Mouse (Mus musculus) cerebellum, adult 2 months (tissue): ENCODE data around the gene B4galt3. TPM values are rescaled to one million over a fixed set of nuclear protein-coding genes. Genes with fewer than 3 reads are reported as not detected.
A peak's percentile ranks its signal among the peaks of the same experiment; 100 is the strongest.

Experiments
- DNase-seq, 2 experiments: peaks; one replicate each; pipeline ENCODE4 v3.0.0; 2021
- H3K27ac ChIP-seq: fragments of 200-500 bp; 2 replicates; pipeline ENCODE4 v1.5.1; 2012; ENCODE audit warnings: low read length, control low read depth, inconsistent platforms; ENCODE audit not compliant: insufficient read depth
- H3K27me3 ChIP-seq: fragments of 200-500 bp; 2 replicates; pipeline ENCODE4 v1.6.1; 2012; ENCODE audit warnings: inconsistent platforms, mild to moderate bottlenecking, low read length, moderate library complexity; ENCODE audit not compliant: control insufficient read depth, insufficient read depth
- H3K4me1 ChIP-seq: fragments of 200-500 bp; 2 replicates; pipeline ENCODE4 v1.6.1; 2011; ENCODE audit warnings: low read length; ENCODE audit not compliant: control insufficient read depth, insufficient read depth
- H3K4me3 ChIP-seq: fragments of 200-500 bp; replicated peaks from 2 replicates; pipeline ENCODE3; 2011; ENCODE audit warnings: mild to moderate bottlenecking, low read depth, low read length, control low read depth; ENCODE audit not compliant: insufficient read depth
- CTCF ChIP-seq: fragments of 200-500 bp; IDR thresholded peaks from 2 replicates; pipeline ENCODE4 v1.5.1; 2011; ENCODE audit warnings: low read depth, mild to moderate bottlenecking, control low read depth, low read length, moderate library complexity, borderline replicate concordance; ENCODE audit not compliant: insufficient read depth
- POLR2A ChIP-seq: fragments of 200-500 bp; IDR thresholded peaks from 2 replicates; pipeline ENCODE4 v1.6.1; 2011; ENCODE audit warnings: low read length, control low read depth, borderline replicate concordance; ENCODE audit not compliant: insufficient read depth
- WGBS: fragments of 180-500 bp; shearing (Covaris S2); methylation state at CpG from one replicate; pipeline ENCODE4 v1.1.7; 2018; 5-methylcytosine and 5-hydroxymethylcytosine counted together
- polyA plus RNA-seq: library from polyadenylated mRNA; depleted of rRNA; stranded (reverse); fragments of >200 nt; gene quantifications from 2 replicates; pipeline ENCODE4 v1.2.3, GENCODE M21; 2012

Gene B4galt3
- polyA plus RNA-seq, 1 experiment: 69.6 TPM

DNA sequence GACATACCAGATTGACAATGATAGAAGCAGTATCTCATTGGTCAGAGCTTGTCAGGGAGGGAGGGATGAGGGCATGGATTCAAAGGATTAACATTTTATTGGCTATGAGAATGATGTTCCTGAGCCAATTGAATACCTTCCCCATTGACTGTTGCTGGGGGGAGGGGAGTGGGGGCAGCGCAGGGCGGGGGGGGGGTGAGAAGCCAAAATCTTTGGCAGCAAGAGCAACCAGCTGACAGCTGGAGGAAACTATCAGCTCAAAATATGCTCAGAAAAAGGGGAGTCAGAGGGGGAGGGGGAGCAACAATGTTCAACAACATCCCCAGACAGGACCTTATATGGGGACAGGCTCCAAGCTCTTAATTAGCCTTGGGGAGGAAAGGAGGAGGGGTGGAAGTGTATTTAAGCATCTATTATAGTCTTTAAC is 6.9 kb upstream of the B4galt3 start:
- TF ChIP-seq CTCF: no peak
- no peak for TF ChIP-seq POLR2A
- 0% methylated on average over 2 of the region's 2 CpGs for WGBS
- Histone ChIP-seq H3K27ac (no peak overlapping the region), H3K4me3 (no peak overlapping the region), H3K4me1 (peaks cover 4% of the 10 kb centered on the region; the same call in 1 of the 2 replicates), H3K27me3 (no peaks in the 10 kb centered on the region)
- peak in 1 of 2 experiments; percentile 63 for DNase-seq

DNA sequence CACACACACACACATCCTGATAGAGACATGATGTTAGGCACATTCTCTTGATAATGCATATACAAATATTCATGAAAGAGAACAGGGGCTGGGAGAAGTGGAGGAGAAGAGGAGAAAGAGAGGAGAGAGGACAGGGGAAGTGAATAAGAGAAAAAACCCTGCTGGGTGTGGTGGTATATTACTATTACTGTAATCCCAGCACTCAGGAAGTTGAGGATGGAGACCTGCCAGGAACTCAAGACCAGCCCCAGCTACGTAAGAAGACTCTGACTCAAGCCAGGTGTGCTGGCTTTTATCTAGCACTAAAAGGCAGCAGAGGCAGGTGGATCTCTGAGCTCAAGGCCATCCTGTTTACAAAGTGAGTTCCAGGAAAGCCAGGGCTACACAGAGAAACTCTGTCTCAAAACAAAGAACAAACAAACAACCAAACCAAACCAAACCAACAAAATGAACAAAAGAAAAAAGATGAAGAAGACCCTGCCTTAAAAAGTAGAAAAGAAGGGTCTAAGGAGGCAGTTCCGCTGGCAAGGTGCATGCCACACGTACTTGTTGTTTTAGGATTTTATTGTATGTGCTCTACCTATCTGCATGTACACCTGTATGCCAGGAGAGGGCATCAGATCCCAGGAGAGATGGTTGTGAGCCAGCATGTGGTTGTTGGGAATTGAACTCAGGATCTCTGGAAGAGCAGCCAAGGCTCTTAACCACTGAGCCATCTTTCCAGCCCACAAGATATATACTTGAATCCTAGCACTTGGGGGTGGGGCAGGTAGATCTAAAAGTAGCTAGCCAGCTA is 6.3 kb upstream of the B4galt3 start:
- TF ChIP-seq POLR2A (no peak), CTCF (no peak)
- Histone ChIP-seq H3K27ac (no peak overlapping the region), H3K27me3 (no peaks in the 10 kb centered on the region), H3K4me3 (no peak overlapping the region), H3K4me1 (peaks cover 4% of the 10 kb centered on the region; the same call in 1 of the 2 replicates)
- no peak for DNase-seq
- WGBS: 65% methylated on average over 3 of the region's 3 CpGs

DNA sequence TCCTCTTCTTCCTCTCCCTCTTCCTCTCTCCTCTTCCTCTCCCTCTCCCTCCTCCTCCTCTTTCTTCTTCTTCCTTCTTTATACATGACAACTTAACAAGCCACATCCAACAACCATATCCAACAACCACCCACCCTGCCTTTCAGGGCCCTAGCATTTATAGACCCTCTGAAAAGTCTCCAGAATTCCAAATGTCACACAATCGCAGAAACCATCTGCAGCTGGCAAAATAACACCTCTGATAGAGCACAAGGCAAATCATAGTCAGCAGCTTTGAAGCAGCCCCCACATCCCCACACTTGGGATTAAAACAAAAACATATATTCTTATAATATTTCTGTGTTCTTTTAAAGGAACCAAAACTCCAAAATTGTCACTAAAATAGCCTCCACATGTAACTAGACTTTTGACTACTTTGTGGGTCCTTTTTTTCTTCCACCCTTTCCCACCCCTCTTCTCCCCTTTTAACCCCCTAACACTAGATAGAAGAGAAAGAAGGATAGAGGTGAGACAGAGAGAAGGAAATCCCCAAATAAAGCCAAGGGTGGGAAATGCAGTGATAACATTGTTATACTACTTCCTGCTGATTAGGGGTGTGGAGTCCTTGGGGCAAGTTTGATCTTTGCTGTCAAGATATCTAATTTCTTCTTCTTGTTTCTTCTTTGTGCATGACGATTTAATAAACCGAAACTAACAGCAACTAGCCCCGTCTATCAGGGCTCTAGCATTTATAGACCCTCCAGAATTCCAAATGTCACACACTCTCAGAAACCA is 4.0 kb upstream of the B4galt3 start:
- Histone ChIP-seq H3K4me1 (peaks cover 4% of the 10 kb centered on the region; the same call in 1 of the 2 replicates), H3K27me3 (no peaks in the 10 kb centered on the region), H3K27ac (no peak overlapping the region), H3K4me3 (no peak overlapping the region)
- no peak for DNase-seq
- TF ChIP-seq POLR2A (no peak), CTCF (no peak)
- WGBS: 61% methylated on average over 4 of the region's 4 CpGs

DNA sequence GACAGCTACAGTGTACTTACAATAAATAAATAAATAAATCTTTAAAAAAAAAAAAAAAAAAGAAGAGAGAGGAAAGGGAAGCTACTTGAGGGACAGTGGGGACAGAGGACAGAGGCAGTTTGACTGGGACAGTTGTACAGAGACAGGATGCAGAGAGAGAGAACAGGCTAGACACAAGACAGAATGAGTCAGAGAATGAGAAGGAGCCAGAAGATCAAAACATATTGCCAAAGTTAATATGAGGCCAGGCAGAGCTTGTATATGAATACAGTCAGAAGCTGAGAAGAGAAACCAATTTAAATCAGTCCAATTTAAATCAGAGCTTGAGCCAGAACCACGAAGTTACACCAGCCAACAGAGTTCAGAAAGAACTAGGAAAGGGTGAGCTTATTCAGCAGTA is 1.8 kb upstream of the B4galt3 start:
- no peaks in the 10 kb centered on the region for H3K4me1 ChIP-seq
- H3K4me3 ChIP-seq: no peak overlapping the region
- no peak overlapping the region for H3K27ac ChIP-seq
- 63% methylated on average over 1 of the region's 1 CpGs for WGBS
- no peaks in the 10 kb centered on the region for H3K27me3 ChIP-seq
- TF ChIP-seq POLR2A (no peak), CTCF (no peak)
- DNase-seq: no peak

DNA sequence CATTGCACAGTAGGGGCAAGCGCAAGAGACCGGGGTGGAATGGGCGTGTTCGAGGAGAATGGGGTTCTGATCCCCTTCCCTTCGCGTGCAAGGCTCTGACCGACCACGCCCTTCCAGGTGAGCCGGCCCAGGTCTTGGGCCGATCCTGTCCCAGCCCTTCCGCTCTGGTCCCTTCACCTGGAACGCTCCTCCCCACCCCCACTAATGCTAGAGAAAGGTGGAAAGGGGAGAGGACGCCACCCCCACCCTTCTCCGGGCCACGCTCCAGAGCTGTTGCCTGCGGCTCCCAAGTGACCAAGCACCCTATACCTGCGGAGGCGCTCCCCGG is 409 bp downstream of the B4galt3 start:
- Histone ChIP-seq H3K27ac (peak overlapping the region; percentile 15; the same call in 1 of the 2 replicates), H3K4me3 (peak overlapping the region; percentile 71), H3K4me1 (no peaks in the 10 kb centered on the region), H3K27me3 (no peaks in the 10 kb centered on the region)
- TF ChIP-seq CTCF (no peak), POLR2A (no peak)
- 0% methylated on average over 19 of the region's 19 CpGs for WGBS
- DNase-seq: peak in 1 of 2 experiments; percentile 61

DNA sequence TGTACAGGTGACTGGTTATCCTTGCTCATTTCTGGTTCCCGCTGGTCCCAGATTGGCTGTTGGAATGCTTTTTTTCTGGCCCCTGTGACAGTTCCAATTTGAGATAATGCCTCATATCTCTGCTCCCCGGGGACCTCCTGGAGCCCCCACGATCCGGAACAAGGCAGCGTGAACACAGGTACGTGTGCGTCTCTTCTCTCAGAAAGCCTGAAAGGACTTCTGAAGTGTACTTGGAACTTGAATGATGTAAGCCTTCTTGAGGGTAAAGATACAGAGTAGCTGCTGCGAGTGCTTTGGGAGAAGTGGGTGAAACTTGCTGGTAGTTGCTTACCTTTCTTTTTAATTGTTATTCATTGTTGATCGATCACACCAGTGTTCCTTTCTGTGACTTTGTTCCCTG is 1.1 kb downstream of the B4galt3 start:
- no peak overlapping the region for H3K27ac ChIP-seq

DNA sequence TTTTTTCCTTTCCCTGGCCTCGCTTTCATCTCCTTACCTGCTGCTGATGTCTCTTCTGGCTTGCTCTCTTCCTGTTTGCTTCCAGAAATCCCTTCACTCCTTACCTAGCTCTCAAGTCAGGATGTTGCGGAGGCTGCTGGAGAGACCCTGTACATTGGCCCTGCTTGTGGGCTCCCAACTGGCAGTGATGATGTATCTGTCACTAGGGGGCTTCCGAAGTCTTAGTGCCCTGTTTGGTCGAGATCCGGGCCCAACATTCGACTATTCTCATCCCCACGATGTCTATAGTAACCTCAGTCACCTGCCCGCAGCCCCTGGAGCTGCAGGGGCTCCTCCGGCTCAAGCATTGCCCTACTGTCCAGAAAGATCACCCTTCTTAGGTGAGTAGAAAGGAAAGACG is 1.5 kb downstream of the B4galt3 start:
- H3K4me3 ChIP-seq: no peak overlapping the region
- WGBS: 54% methylated on average over 10 of the region's 10 CpGs
- H3K27me3 ChIP-seq: no peaks in the 10 kb centered on the region
- no peak for DNase-seq
- H3K4me1 ChIP-seq: no peaks in the 10 kb centered on the region
- no peak for TF ChIP-seq CTCF
- no peak for TF ChIP-seq POLR2A
- H3K27ac ChIP-seq: no peak overlapping the region

More for the DNA sequence above, 1.1 kb downstream of the B4galt3 start:
- Histone ChIP-seq H3K27me3 (no peaks in the 10 kb centered on the region), H3K4me1 (no peaks in the 10 kb centered on the region), H3K4me3 (peak overlapping the region; percentile 71)
- WGBS: 37% methylated on average over 9 of the region's 9 CpGs
- no peak for DNase-seq
- no peak for TF ChIP-seq CTCF
- TF ChIP-seq POLR2A: no peak

DNA sequence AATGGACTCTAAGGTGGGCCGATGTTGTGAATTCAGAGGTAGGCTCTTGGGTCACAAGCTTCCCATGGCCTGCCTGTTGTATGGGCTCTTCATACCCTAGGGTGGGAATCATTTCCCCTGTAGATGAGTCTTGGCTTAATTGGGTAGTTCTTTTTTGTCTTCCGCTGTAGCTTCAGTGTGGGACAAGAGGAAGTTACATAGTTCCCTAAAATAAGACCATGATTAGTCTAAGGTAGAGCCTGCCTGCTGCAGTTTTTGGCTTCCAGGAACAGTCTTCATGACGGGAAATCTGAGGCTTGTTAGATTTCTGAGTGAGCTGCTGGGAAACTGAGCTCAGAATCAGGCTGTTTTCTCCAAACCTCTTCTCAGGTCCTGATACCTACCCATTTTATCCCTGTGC is 2.0 kb downstream of the B4galt3 start:
- Histone ChIP-seq H3K4me1 (no peaks in the 10 kb centered on the region), H3K4me3 (no peak overlapping the region), H3K27me3 (no peaks in the 10 kb centered on the region), H3K27ac (no peak overlapping the region)
- WGBS: 92% methylated on average over 3 of the region's 3 CpGs
- no peak for TF ChIP-seq CTCF
- no peak for DNase-seq
